Mouse (Mus musculus) common myeloid progenitor, adult 5-6 weeks (primary cell): ENCODE data around the gene Rab36. TPM values are rescaled to one million over a fixed set of nuclear protein-coding genes. Genes with fewer than 3 reads are reported as not detected.

Experiments used
- total RNA-seq: library from RNA; stranded (forward); fragments of 200-1000, 187-1606 nt; gene quantifications from 2 replicates; pipeline ENCODE4 v1.2.3, GENCODE M21; 2017

Gene Rab36
- total RNA-seq, 1 experiment from 2014 or later = 0.23 TPM

Other genes starting within 250 kb of the Rab36 start
- 2.4 and 2.7 TPM in 2 replicates for gene Gnaz, start 69.9 kb upstream of the Rab36 start, total RNA-seq
- gene Rsph14, start 4.5 kb upstream of the Rab36 start, total RNA-seq = not detected in 2 replicates
- 17.5 and 33.8 TPM in 2 replicates for gene Bcr, start 23.5 kb downstream of the Rab36 start, total RNA-seq
- 51.6 and 62.9 TPM in 2 replicates for gene Specc1l, start 175.0 kb downstream of the Rab36 start, total RNA-seq